Mouse (Mus musculus) right cerebral cortex, postnatal 25 days (tissue): ENCODE measurements around the gene Ppp1r27.
"Not testable (repeated sequence)": the region's sequence is repeated elsewhere in the genome, so short reads cannot be mapped to it uniquely, and the experiment has no call there.

Source experiments
- DNase-seq: peaks from one replicate; pipeline ENCODE4 v3.0.0; 2022

The Ppp1r27 gene

GRCm38 (mm10) chr11:120550810-120551440, at the start of gene Ppp1r27:
Ppp1r27 (minus strand) TSS chr11:120551132.
- DNase-seq, result no peak

- no peak for DNase-seq
Measured at GRCm38 (mm10) chr11:120600716-120601115, 49.8 kb upstream of the Ppp1r27 start.

GRCm38 (mm10) chr11:120598990-120599549, 48.1 kb upstream of the Ppp1r27 start:
- no peak for DNase-seq

- peak; percentile 96 for DNase-seq
Measured at GRCm38 (mm10) chr11:120598283-120598989, 47.5 kb upstream of the Ppp1r27 start, which contains the start of the genes Alyref and Anapc11. Alyref (minus strand) TSS chr11:120598365. Anapc11 (plus strand) TSS chr11:120598421.

GRCm38 (mm10) chr11:120597240-120598235, 46.6 kb upstream of the Ppp1r27 start:
- no peak for DNase-seq

GRCm38 (mm10) chr11:120588531-120588930, 37.6 kb upstream of the Ppp1r27 start:
- DNase-seq, result no peak

GRCm38 (mm10) chr11:120583937-120584336, 33.0 kb upstream of the Ppp1r27 start:
- DNase-seq, result no peak

- not testable (repeated sequence) for DNase-seq
Measured at GRCm38 (mm10) chr11:120582982-120583293, 32.0 kb upstream of the Ppp1r27 start.

- no peak for DNase-seq
Measured at GRCm38 (mm10) chr11:120582268-120582981, 31.5 kb upstream of the Ppp1r27 start.

- peak; percentile 92 for DNase-seq
Measured at GRCm38 (mm10) chr11:120581490-120582267, 30.7 kb upstream of the Ppp1r27 start, which contains the start of gene Arhgdia. Arhgdia (minus strand) TSS chr11:120581624.

- peak; percentile 50 for DNase-seq
Measured at GRCm38 (mm10) chr11:120580871-120581331, 30.0 kb upstream of the Ppp1r27 start.

- DNase-seq, result no peak
Measured at GRCm38 (mm10) chr11:120580190-120580589, 29.3 kb upstream of the Ppp1r27 start.

- DNase-seq, result peak; percentile 64
Measured at GRCm38 (mm10) chr11:120579316-120580107, 28.6 kb upstream of the Ppp1r27 start.

- DNase-seq, result no peak
Measured at GRCm38 (mm10) chr11:120578694-120579243, 27.8 kb upstream of the Ppp1r27 start.

GRCm38 (mm10) chr11:120578024-120578693, 27.2 kb upstream of the Ppp1r27 start:
- no peak for DNase-seq

- no peak for DNase-seq
Measured at GRCm38 (mm10) chr11:120577211-120578023, 26.5 kb upstream of the Ppp1r27 start.

GRCm38 (mm10) chr11:120576365-120576981, 25.5 kb upstream of the Ppp1r27 start:
- DNase-seq, result no peak

- DNase-seq, result no peak
Measured at GRCm38 (mm10) chr11:120575940-120576339, 25.0 kb upstream of the Ppp1r27 start.
